Mouse (Mus musculus): ENCODE measurements at regions not wholly inside any gene's neighbourhood (a gene's known extent, or its start where the extent isn't known, plus 50 kb on each side); places are given as distances from the start of the nearest gene placed in this dataset.

- TF ChIP-seq POLR2A (IDR thresholded peaks at IDR 0.05; ENCODE audit: control insufficient read depth in 1 of 2, insufficient read depth in 1 of 2, low read depth in 1 of 2, low read length in 2 of 2, poor library complexity in 1 of 2) (no peak), CTCF (IDR thresholded peaks at IDR 0.05 in 2 of 3, conservative IDR thresholded peaks at IDR 0.05 in 1 of 3; ENCODE audit: control insufficient read depth in 1 of 3, insufficient read depth in 1 of 3, low read depth in 2 of 3, low read length in 3 of 3, poor library complexity in 1 of 3, severe bottlenecking in 1 of 3) (no peak), MXI1 (IDR thresholded peaks at IDR 0.05; ENCODE audit: low read depth, low read length) (no peak), RAD21 (IDR thresholded peaks at IDR 0.05; ENCODE audit: low read depth, low read length) (no peak), ZC3H11A (IDR thresholded peaks at IDR 0.05; ENCODE audit: low read depth, low read length) (no peak), TAL1 (IDR thresholded peaks at IDR 0.05; ENCODE audit: low read length) (no peak)
Observed at GRCm38 (mm10) chr17:48738708-48739107, 193.5 kb upstream of the Lrfn2 start.

Data from MEL (cell line).